Mouse (Mus musculus): ENCODE data around the gene Plcl2.

GRCm38 (mm10) chr17:50688135-50688534 is 178.9 kb downstream of the Plcl2 start:
- no peak for TF ChIP-seq CTCF (IDR thresholded peaks at IDR 0.05)
- no peak for TF ChIP-seq EP300 (IDR thresholded peaks at IDR 0.05)
